Mouse (Mus musculus): ENCODE results near the gene Cpt1b.

DNA sequence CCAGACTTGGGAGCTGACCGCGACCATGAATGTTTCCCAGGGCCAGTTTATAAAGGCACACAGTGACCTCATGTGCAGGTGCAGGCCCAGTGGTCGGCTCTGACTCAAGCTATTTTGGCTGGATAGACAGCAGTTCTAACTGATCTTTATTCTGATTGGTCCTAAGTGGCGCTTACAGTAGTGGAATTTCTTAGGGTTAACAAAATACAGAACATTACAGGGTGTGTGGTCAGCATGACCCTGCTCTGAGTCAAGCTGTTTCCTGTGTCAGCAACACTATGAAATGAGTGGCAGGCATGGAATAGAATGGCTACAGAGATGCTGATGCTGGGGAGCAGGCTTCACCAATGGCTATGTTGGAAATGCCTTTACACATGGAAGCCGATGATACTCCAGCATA is 10.2 kb upstream of the Cpt1b start:
- TF ChIP-seq CHD2 (IDR thresholded peaks at IDR 0.05; ENCODE audit: low read depth, low read length) = no peak
- TF ChIP-seq ZNF384 (IDR thresholded peaks at IDR 0.05; ENCODE audit: low read depth, low read length) = no peak
- no peak for TF ChIP-seq HCFC1 (IDR thresholded peaks at IDR 0.05; ENCODE audit: borderline replicate concordance, insufficient read depth, low read length)
- no peak for TF ChIP-seq ZC3H11A (IDR thresholded peaks at IDR 0.05; ENCODE audit: borderline replicate concordance, low read depth, low read length)
- TF ChIP-seq MAFK (IDR thresholded peaks at IDR 0.05; ENCODE audit: insufficient read depth, low read depth, low read length) = no peak
